Mouse (Mus musculus): ENCODE results near the gene Serpina10. TPM values are rescaled to one million over a fixed set of nuclear protein-coding genes. Genes with fewer than 3 reads are reported as not detected.
"Not testable (repeated sequence)": the region's sequence is repeated elsewhere in the genome, so short reads cannot be mapped to it uniquely, and the experiment has no call there.

Gene Serpina10
- not detected in 2 replicates for polyA plus RNA-seq (2014; fragmentation: Nextera tagmentation; extraction: Ambion mirVana)

DNA sequence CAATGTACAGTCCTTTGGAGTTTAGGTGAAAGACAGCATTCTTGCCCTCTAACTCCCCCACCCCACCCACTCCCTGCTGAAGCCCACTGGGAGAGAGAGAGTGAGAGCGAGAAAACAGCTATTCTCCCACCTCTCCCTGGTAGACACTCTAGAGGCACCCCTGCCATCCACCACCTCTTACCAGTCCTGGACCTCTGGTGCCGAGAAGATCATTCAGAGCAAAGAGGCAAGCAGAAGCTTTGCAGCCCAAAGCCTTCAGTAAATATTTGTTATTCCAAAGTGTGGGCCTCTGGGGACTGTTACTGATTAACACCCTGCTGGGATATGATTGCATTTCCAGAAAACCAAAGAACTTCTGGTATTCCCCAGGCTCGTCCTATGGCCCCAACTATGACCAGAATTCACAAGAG, at the start of gene Serpina10:
Serpina10 (minus strand) TSS at position 242 of the 410 bp plus-strand sequence.
- H3K27me3 ChIP-seq (ENCODE audit: control insufficient read depth, insufficient read depth, low read length), result no peaks in the 10 kb centered on the region
- 82% methylated on average over 3 of the region's 3 CpGs for WGBS
- no peak within 1 kb of the TSS for H3K4me2 ChIP-seq (replicated peaks; ENCODE audit: low read depth, low read length)
- H3K36me3 ChIP-seq (ENCODE audit: control insufficient read depth, insufficient read depth, low read length), result no peaks in the 10 kb centered on the region
- H3K4me3 ChIP-seq (ENCODE audit: low read length), result no peak within 1 kb of the TSS
- H3K9me3 ChIP-seq (ENCODE audit: control insufficient read depth, low read length), result no peaks in the 10 kb centered on the region
- H3K4me1 ChIP-seq (ENCODE audit: control insufficient read depth, insufficient read depth, low read length), result no peaks in the 10 kb centered on the region
- H3K9ac ChIP-seq (ENCODE audit: low read depth, low read length), result no peak within 1 kb of the TSS
- no peak for ATAC-seq (ENCODE audit: low FRiP score, low TSS enrichment)
- H3K27ac ChIP-seq (ENCODE audit: low read depth, low read length), result no peak within 1 kb of the TSS

DNA sequence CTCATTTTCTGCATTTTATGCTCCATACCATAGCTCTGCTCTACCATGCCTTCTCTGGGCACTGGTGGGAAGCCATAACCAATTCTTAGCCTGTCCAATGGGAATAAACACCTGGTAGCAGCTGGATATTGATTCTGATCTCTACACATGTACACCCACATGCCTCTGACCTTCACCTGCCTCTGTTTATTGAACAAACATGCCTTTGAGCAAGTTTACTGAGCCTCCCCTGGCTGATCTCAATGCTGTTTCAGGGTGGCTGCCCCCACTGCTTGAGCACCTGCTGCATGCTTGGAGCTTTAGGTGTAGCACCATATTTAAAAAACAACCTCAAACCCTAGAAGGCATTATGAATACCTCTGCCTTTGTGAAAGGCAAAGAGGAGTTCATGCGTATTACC, 48.6 kb upstream of the Serpina10 start:
- 97% methylated on average over 1 of the region's 1 CpGs for WGBS
- not testable (repeated sequence) for H3K36me3 ChIP-seq (ENCODE audit: control insufficient read depth, insufficient read depth, low read length); H3K27me3 ChIP-seq (ENCODE audit: control insufficient read depth, insufficient read depth, low read length); H3K4me3 ChIP-seq (ENCODE audit: low read length); H3K27ac ChIP-seq (ENCODE audit: low read depth, low read length); ATAC-seq (ENCODE audit: low FRiP score, low TSS enrichment); H3K9ac ChIP-seq (ENCODE audit: low read depth, low read length); H3K9me3 ChIP-seq (ENCODE audit: control insufficient read depth, low read length); H3K4me1 ChIP-seq (ENCODE audit: control insufficient read depth, insufficient read depth, low read length); H3K4me2 ChIP-seq (replicated peaks; ENCODE audit: low read depth, low read length)

DNA sequence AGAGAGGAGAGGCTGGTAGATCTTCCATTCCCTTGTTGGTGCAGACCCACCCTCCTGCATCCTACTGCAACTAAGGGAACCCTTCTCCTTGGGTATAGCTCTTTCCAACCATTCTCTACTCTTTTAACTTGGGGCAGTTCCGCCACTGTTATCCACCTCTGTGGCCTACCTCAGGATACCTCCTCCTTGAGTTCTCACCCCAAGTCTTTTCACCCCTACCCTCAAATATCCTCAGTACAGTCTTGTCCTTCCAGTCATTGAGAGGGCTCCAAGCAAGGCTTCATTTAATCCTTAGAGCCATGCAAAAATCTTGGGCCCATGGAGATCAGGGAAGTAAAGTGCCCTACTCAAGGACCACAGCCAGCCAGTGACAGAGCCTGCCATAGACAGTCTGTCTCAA, 44.8 kb upstream of the Serpina10 start, which contains the start of gene Serpina16:
Serpina16 (minus strand) TSS at position 101 of the 400 bp plus-strand sequence.
- Histone ChIP-seq H3K27ac (ENCODE audit: low read depth, low read length) (no peak within 1 kb of the TSS), H3K4me2 (replicated peaks; ENCODE audit: low read depth, low read length) (no peak within 1 kb of the TSS), H3K4me1 (ENCODE audit: control insufficient read depth, insufficient read depth, low read length) (no peaks in the 10 kb centered on the region), H3K9me3 (ENCODE audit: control insufficient read depth, low read length) (no peaks in the 10 kb centered on the region), H3K36me3 (ENCODE audit: control insufficient read depth, insufficient read depth, low read length) (no peaks in the 10 kb centered on the region), H3K27me3 (ENCODE audit: control insufficient read depth, insufficient read depth, low read length) (no peaks in the 10 kb centered on the region), H3K4me3 (ENCODE audit: low read length) (no peak within 1 kb of the TSS), H3K9ac (ENCODE audit: low read depth, low read length) (no peak within 1 kb of the TSS)
- ATAC-seq (ENCODE audit: low FRiP score, low TSS enrichment), result no peak
- WGBS, result 94% methylated on average over 1 of the region's 1 CpGs

DNA sequence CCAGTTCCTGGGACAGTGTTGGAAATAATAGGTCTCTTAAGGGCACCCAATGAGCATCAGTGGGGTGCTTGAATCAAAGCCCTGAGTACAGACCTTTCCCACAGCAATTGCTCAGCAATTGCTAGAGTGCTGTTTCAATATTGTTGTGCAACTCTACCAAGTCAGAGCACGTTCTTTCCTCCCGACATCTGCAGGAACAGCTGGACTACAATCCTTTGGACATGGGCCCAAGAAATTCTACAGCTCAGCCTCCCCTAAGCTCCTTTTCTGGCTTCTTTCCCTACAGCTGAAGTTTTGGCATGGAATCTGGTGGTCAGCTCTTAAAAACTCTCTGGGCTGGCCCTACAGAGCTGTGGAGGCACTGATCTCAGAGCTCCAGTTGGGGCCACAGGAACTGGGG, 41.9 kb upstream of the Serpina10 start:
- no peak for ATAC-seq (ENCODE audit: low FRiP score, low TSS enrichment)
- Histone ChIP-seq H3K9ac (ENCODE audit: low read depth, low read length) (no peak overlapping the region), H3K36me3 (ENCODE audit: control insufficient read depth, insufficient read depth, low read length) (no peaks in the 10 kb centered on the region), H3K27ac (ENCODE audit: low read depth, low read length) (no peak overlapping the region), H3K9me3 (ENCODE audit: control insufficient read depth, low read length) (no peaks in the 10 kb centered on the region), H3K27me3 (ENCODE audit: control insufficient read depth, insufficient read depth, low read length) (no peaks in the 10 kb centered on the region), H3K4me3 (ENCODE audit: low read length) (no peak overlapping the region), H3K4me1 (ENCODE audit: control insufficient read depth, insufficient read depth, low read length) (no peaks in the 10 kb centered on the region), H3K4me2 (replicated peaks; ENCODE audit: low read depth, low read length) (no peak overlapping the region)
- 79% methylated on average over 2 of the region's 2 CpGs for WGBS

DNA sequence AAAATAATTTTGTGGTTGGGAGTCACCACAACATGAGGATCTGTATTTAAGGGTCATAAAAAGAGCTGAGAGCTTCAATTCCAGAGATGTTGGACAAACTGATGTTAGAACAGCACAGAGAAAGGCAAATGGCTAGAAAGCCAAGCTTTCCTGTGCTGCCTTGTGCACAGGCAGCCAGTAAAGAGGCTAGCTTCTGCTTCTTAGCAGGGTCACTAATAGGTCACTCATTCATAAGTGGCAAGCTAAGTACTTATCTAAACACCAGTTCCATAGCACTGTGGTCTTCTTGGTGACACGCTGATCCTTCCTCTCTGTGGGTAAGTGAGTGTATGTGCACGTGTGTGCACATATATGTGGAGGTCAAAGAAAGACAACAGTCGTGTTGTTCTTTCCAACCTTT, 40.2 kb upstream of the Serpina10 start:
- no peaks in the 10 kb centered on the region for H3K27me3 ChIP-seq (ENCODE audit: control insufficient read depth, insufficient read depth, low read length)
- no peaks in the 10 kb centered on the region for H3K4me1 ChIP-seq (ENCODE audit: control insufficient read depth, insufficient read depth, low read length)
- no peak overlapping the region for H3K9ac ChIP-seq (ENCODE audit: low read depth, low read length)
- no peak overlapping the region for H3K27ac ChIP-seq (ENCODE audit: low read depth, low read length)
- no peak overlapping the region for H3K4me2 ChIP-seq (replicated peaks; ENCODE audit: low read depth, low read length)
- no peak for ATAC-seq (ENCODE audit: low FRiP score, low TSS enrichment)
- no peaks in the 10 kb centered on the region for H3K36me3 ChIP-seq (ENCODE audit: control insufficient read depth, insufficient read depth, low read length)
- no peak overlapping the region for H3K4me3 ChIP-seq (ENCODE audit: low read length)
- H3K9me3 ChIP-seq (ENCODE audit: control insufficient read depth, low read length), result no peaks in the 10 kb centered on the region
- WGBS, result 83% methylated on average over 3 of the region's 3 CpGs

DNA sequence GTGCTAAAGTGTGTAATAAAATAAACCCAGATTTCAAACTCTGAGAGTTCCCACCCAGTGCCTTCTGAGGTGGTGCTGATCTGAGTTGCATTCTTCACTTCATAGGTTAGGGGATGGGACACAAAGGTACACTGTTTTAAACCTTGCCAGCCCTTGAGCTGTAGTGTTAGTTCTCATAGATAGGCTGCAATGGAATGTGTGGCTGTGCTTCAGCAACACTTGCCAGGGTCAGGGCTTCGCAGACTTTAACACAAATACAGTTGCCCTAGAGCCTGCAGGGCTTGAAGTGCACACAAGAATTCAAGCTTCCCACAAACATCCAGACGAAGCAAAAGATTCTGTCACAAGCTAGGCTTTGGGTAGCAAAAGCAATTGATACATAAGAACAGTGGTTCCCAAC, 39.7 kb upstream of the Serpina10 start:
- H3K4me3 ChIP-seq (ENCODE audit: low read length), result no peak overlapping the region
- no peaks in the 10 kb centered on the region for H3K27me3 ChIP-seq (ENCODE audit: control insufficient read depth, insufficient read depth, low read length)
- no peak overlapping the region for H3K9ac ChIP-seq (ENCODE audit: low read depth, low read length)
- no peaks in the 10 kb centered on the region for H3K4me1 ChIP-seq (ENCODE audit: control insufficient read depth, insufficient read depth, low read length)
- H3K9me3 ChIP-seq (ENCODE audit: control insufficient read depth, low read length), result no peaks in the 10 kb centered on the region
- H3K36me3 ChIP-seq (ENCODE audit: control insufficient read depth, insufficient read depth, low read length), result no peaks in the 10 kb centered on the region
- ATAC-seq (ENCODE audit: low FRiP score, low TSS enrichment), result no peak
- no peak overlapping the region for H3K27ac ChIP-seq (ENCODE audit: low read depth, low read length)
- WGBS, result 56% methylated on average over 2 of the region's 2 CpGs
- no peak overlapping the region for H3K4me2 ChIP-seq (replicated peaks; ENCODE audit: low read depth, low read length)

DNA sequence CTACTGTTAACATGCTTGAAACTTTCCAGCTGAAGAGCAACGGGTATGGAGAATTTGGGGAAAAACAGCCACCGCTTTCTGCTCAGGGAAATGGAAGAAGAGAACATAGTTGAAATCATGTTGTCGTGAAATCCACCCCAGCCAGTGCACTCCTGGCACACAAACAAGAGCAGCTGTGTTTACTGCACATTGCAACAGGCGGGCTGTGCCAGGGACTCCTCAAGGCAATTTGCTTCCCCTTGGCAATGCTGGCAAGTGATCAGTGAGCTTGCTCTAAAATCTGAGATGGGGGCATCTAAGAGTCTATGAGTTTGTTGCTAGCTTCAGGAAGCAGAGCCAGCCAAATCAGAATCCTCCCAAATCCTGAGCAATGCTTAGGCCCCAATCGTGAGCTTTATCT, 39.1 kb upstream of the Serpina10 start:
- H3K9me3 ChIP-seq (ENCODE audit: control insufficient read depth, low read length), result no peaks in the 10 kb centered on the region
- H3K4me3 ChIP-seq (ENCODE audit: low read length), result no peak overlapping the region
- H3K9ac ChIP-seq (ENCODE audit: low read depth, low read length), result no peak overlapping the region
- no peaks in the 10 kb centered on the region for H3K4me1 ChIP-seq (ENCODE audit: control insufficient read depth, insufficient read depth, low read length)
- no peak overlapping the region for H3K27ac ChIP-seq (ENCODE audit: low read depth, low read length)
- H3K4me2 ChIP-seq (replicated peaks; ENCODE audit: low read depth, low read length), result no peak overlapping the region
- H3K27me3 ChIP-seq (ENCODE audit: control insufficient read depth, insufficient read depth, low read length), result no peaks in the 10 kb centered on the region
- ATAC-seq (ENCODE audit: low FRiP score, low TSS enrichment), result no peak
- 89% methylated on average over 5 of the region's 5 CpGs for WGBS
- H3K36me3 ChIP-seq (ENCODE audit: control insufficient read depth, insufficient read depth, low read length), result no peaks in the 10 kb centered on the region

DNA sequence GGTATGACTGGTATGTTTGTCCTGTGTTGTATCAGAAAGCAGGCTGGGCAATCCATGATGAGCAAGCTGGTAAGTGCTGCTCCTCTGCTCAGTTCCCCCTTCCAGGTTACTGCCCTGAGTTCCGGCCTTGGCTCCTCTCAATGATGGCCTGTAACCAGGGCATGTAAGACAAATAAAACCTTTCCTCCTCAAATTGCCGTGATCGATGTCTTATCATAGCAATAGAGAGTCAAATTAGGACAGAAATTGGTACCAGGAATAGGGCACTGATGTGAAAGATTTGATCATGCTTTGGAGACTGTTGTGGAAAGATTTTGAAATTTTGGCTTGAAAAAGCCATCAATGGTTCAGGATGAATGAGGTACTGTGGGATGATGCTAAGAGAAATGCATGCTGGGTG, 34.0 kb upstream of the Serpina10 start:
- WGBS, result 90% methylated on average over 3 of the region's 3 CpGs
- no peak overlapping the region for H3K4me3 ChIP-seq (ENCODE audit: low read length)
- H3K9ac ChIP-seq (ENCODE audit: low read depth, low read length), result no peak overlapping the region
- H3K4me1 ChIP-seq (ENCODE audit: control insufficient read depth, insufficient read depth, low read length), result no peaks in the 10 kb centered on the region
- no peak for ATAC-seq (ENCODE audit: low FRiP score, low TSS enrichment)
- H3K36me3 ChIP-seq (ENCODE audit: control insufficient read depth, insufficient read depth, low read length), result no peaks in the 10 kb centered on the region
- no peaks in the 10 kb centered on the region for H3K27me3 ChIP-seq (ENCODE audit: control insufficient read depth, insufficient read depth, low read length)
- H3K9me3 ChIP-seq (ENCODE audit: control insufficient read depth, low read length), result no peaks in the 10 kb centered on the region
- no peak overlapping the region for H3K27ac ChIP-seq (ENCODE audit: low read depth, low read length)
- no peak overlapping the region for H3K4me2 ChIP-seq (replicated peaks; ENCODE audit: low read depth, low read length)

DNA sequence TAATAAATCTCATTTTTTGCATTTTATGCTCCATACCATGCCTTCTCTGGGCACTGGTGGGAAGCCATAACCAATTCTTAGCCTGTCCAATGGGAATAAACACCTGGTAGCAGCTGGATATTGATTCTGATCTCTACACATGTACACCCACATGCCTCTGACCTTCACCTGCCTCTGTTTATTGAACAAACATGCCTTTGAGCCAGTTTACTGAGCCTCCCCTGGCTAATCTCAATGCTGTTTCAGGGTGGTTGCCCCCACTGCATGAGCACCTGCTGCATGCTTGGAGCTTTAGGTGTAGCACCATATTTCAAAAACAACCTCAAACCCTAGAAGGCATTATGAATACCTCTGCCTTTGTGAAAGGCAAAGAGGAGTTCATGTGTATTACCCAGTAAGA, 30.8 kb upstream of the Serpina10 start:
- H3K4me2 ChIP-seq (replicated peaks; ENCODE audit: low read depth, low read length); ATAC-seq (ENCODE audit: low FRiP score, low TSS enrichment); H3K27ac ChIP-seq (ENCODE audit: low read depth, low read length); H3K4me1 ChIP-seq (ENCODE audit: control insufficient read depth, insufficient read depth, low read length); H3K9ac ChIP-seq (ENCODE audit: low read depth, low read length); H3K27me3 ChIP-seq (ENCODE audit: control insufficient read depth, insufficient read depth, low read length); H3K9me3 ChIP-seq (ENCODE audit: control insufficient read depth, low read length); H3K4me3 ChIP-seq (ENCODE audit: low read length); H3K36me3 ChIP-seq (ENCODE audit: control insufficient read depth, insufficient read depth, low read length): not testable (repeated sequence)

DNA sequence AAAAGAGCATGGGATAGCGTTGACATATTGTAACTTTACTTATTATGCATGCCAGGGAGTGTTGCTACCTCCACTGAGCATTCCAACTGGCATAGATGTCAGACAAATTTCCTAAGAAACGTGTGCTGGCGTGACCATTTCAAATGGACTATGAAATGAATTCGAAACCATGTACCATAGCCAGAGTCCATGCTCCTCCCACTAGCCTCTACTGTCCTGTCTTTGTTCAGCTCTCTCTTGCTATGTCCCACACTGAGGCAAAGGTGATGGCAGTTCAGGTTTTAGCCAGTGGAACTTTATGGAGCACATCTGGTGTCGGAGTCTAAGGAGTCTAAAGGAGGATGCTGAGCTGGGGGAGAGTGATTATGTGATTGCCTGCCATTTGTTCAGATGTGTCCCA, 28.8 kb upstream of the Serpina10 start:
- no peaks in the 10 kb centered on the region for H3K9me3 ChIP-seq (ENCODE audit: control insufficient read depth, low read length)
- ATAC-seq (ENCODE audit: low FRiP score, low TSS enrichment), result no peak
- no peak overlapping the region for H3K27ac ChIP-seq (ENCODE audit: low read depth, low read length)
- H3K27me3 ChIP-seq (ENCODE audit: control insufficient read depth, insufficient read depth, low read length), result no peaks in the 10 kb centered on the region
- 75% methylated on average over 5 of the region's 5 CpGs for WGBS
- no peaks in the 10 kb centered on the region for H3K4me1 ChIP-seq (ENCODE audit: control insufficient read depth, insufficient read depth, low read length)
- H3K4me3 ChIP-seq (ENCODE audit: low read length), result no peak overlapping the region
- H3K4me2 ChIP-seq (replicated peaks; ENCODE audit: low read depth, low read length), result no peak overlapping the region
- H3K9ac ChIP-seq (ENCODE audit: low read depth, low read length), result no peak overlapping the region
- H3K36me3 ChIP-seq (ENCODE audit: control insufficient read depth, insufficient read depth, low read length), result no peaks in the 10 kb centered on the region
